Mouse (Mus musculus) intestine, embryonic 16.5 days (tissue): ENCODE data around the gene B3gnt8. TPM values are rescaled to one million over a fixed set of nuclear protein-coding genes. Genes with fewer than 3 reads are reported as not detected.
A peak's percentile ranks its signal among the peaks of the same experiment; 100 is the strongest.

Experiments used
- ATAC-seq: fragments of 200-750 bp; cut with Nextera tagmentation; 2 replicates; pipeline ENCODE4 v1.8.0; 2017; ENCODE audit warnings: moderate TSS enrichment, moderate library complexity
- H3K27ac ChIP-seq: fragments of 300-500 bp; sonication (generic); 2 replicates; pipeline ENCODE4 v1.5.1; 2014; ENCODE audit warnings: mild to moderate bottlenecking, low read length
- H3K27me3 ChIP-seq: fragments of 300-500 bp; sonication (generic); replicated peaks from 2 replicates; pipeline ENCODE4 v1.6.1; 2014; ENCODE audit warnings: low read length, control low read depth, mixed read lengths; ENCODE audit not compliant: control insufficient read depth, insufficient read depth
- H3K36me3 ChIP-seq: fragments of 300-500 bp; sonication (generic); 2 replicates; pipeline ENCODE4 v1.6.1; 2014; ENCODE audit warnings: low read length, control low read depth; ENCODE audit not compliant: control insufficient read depth, insufficient read depth
- H3K4me1 ChIP-seq: fragments of 300-500 bp; sonication (generic); 2 replicates; pipeline ENCODE4 v1.6.1; 2014; ENCODE audit warnings: low read length, control low read depth, mixed read lengths; ENCODE audit not compliant: control insufficient read depth, insufficient read depth
- H3K4me2 ChIP-seq: fragments of 300-500 bp; sonication (generic); 2 replicates; pipeline ENCODE4 v1.6.1; 2014; ENCODE audit warnings: low read depth, low read length, control low read depth
- H3K4me3 ChIP-seq: fragments of 300-500 bp; sonication (generic); 2 replicates; pipeline ENCODE4 v1.5.1; 2014; ENCODE audit warnings: mild to moderate bottlenecking, low read length
- H3K9ac ChIP-seq: fragments of 300-500 bp; sonication (generic); 2 replicates; pipeline ENCODE4 v1.6.1; 2014; ENCODE audit warnings: low read depth, low read length
- H3K9me3 ChIP-seq: fragments of 300-500 bp; sonication (generic); 2 replicates; pipeline ENCODE4 v1.6.1; 2016; ENCODE audit warnings: low read length, control low read depth; ENCODE audit not compliant: control insufficient read depth
- WGBS: fragments of 180-500 bp; shearing (Covaris S2); extraction: QIAGEN DNeasy Blood & Tissue Kit; methylation state at CpG from one replicate; pipeline ENCODE4 v1.1.7; 2014; 5-methylcytosine and 5-hydroxymethylcytosine counted together
- polyA plus RNA-seq: library from polyadenylated mRNA; unstranded; fragments of >200 nt; fragmentation: Nextera tagmentation; extraction: Ambion mirVana; gene quantifications from 2 replicates; pipeline ENCODE4 v1.2.1, GENCODE M21; 2015

Gene B3gnt8
- polyA plus RNA-seq, 1 experiment from 2014 or later, result 6.8 TPM

DNA sequence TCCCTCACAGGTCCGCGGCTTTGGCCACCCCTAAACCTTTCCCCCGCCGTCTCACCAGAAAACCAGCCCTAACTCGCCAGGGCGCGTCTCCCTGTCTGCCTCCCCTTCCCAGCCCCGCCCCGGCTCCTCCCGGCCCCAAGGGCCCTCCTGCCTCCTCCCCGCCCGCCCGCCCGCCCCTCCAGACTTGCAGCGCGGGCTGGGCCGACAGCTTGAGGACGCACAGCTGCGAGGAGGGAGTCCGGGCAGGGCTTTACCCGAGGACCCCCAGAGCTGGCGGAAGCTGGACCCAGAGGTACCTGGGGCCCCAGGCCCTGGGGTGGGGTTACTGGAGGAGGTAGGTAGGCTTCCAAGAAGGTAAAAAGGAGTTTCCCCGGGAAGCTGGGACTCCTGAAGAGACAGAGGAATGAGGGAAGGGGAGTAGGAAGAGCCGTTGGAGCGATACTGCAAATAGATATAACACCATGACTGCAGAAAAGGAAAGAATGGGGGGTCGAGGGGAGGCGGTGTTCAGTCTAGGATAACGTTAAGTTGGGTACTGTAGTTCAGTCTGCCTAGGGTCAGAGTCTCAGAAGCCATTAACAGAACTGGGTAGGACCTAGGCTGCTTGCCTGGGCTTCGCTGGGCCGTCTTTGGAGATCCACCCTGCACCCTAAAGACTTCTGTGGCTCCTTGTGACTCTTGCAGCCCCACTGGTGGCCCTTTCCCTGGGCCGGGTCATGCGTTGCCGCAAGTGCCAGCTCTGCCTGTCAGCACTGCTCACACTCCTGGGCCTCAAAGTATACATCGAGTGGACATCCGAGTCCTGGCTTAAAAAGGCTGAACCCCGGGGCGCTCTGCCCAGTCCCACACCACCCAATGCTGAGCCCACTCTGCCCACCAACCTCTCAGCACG lies 1.2 kb downstream of the B3gnt8 start:
- peaks cover 24% of the 10 kb centered on the region for H3K4me1 ChIP-seq
- 21% methylated on average over 33 of the region's 38 CpGs for WGBS
- H3K27me3 ChIP-seq, result no peaks in the 10 kb centered on the region
- H3K9me3 ChIP-seq, result no peaks in the 10 kb centered on the region
- peak overlapping the region; percentile 76 for H3K9ac ChIP-seq
- peak overlapping the region; percentile 70 for H3K27ac ChIP-seq
- peak overlapping the region; percentile 56 for H3K4me3 ChIP-seq
- peak overlapping the region; percentile 90 for H3K4me2 ChIP-seq
- H3K36me3 ChIP-seq, result peaks cover 13% of the 10 kb centered on the region; the same call in 1 of the 2 replicates
- ATAC-seq, result peak; percentile 90

DNA sequence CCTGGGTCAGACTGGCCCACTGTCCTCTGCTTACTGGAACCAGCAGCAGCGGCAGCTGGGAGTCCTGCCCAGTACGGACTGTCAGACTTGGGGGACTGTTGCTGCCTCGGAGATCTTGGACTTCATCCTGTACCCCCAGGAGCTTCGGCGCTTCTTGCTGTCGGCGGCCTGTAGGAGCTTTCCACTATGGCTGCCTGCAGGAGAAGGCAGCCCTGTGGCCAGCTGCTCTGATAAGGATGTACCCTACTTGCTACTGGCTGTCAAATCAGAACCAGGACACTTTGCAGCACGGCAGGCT lies 1.8 kb downstream of the B3gnt8 start:
- Histone ChIP-seq H3K27ac (no peak overlapping the region), H3K4me3 (peak overlapping the region; percentile 56), H3K36me3 (peaks cover 9% of the 10 kb centered on the region; the same call in 1 of the 2 replicates), H3K9ac (peak overlapping the region; percentile 76), H3K4me1 (peaks cover 24% of the 10 kb centered on the region), H3K27me3 (no peaks in the 10 kb centered on the region), H3K9me3 (no peaks in the 10 kb centered on the region), H3K4me2 (peak overlapping the region; percentile 90)
- no peak for ATAC-seq
- WGBS, result 60% methylated on average over 8 of the region's 8 CpGs

DNA sequence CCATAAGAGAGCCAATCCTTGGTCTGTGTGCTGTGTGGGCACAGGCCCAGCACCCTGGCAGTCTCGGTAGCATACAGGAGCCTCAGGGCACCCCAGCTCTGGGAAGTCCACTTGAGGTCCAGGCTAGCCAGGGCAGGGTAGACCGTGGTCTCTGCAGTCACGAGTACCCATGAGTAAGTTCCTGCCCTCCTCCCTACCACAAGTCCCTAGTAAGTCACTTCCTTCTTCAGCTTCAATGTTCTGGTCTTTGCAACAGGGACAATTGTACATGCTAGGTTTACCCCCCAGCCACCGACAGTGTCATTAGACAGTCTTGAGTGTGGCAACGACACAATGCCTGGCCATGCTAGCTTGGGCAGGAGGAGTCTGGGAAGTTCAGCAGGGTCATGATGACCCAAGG lies 6.2 kb downstream of the B3gnt8 start:
- Histone ChIP-seq H3K36me3 (peaks cover 3% of the 10 kb centered on the region; the same call in 1 of the 2 replicates), H3K4me3 (no peak overlapping the region), H3K4me1 (peaks cover 9% of the 10 kb centered on the region; the same call in 1 of the 2 replicates), H3K27ac (no peak overlapping the region), H3K9ac (no peak overlapping the region), H3K9me3 (no peaks in the 10 kb centered on the region), H3K27me3 (no peaks in the 10 kb centered on the region), H3K4me2 (no peak overlapping the region)
- ATAC-seq, result no peak
- WGBS, result 88% methylated on average over 5 of the region's 5 CpGs

DNA sequence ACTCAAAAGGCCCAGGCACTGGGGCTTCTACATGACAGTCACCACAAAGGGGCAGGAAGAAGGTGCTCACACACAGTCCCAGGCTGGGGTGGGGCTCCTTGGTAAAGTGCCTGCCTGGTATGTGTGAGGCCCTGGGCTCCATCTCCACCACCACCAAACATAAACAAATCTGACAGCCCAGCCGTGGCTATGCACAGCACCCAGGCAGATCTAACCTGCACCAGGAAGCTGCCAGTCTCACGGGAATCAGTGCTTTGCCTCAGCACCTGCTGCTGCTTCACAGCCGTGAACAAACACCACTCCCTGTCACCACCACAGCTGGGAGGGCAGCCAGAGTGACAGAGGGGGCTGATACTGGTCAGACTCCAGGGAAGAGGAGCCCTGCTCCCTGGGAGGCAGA lies 9.9 kb downstream of the B3gnt8 start:
- Histone ChIP-seq H3K27ac (no peak overlapping the region), H3K4me1 (no peaks in the 10 kb centered on the region), H3K9ac (no peak overlapping the region), H3K4me2 (no peak overlapping the region), H3K4me3 (no peak overlapping the region), H3K9me3 (no peaks in the 10 kb centered on the region), H3K27me3 (no peaks in the 10 kb centered on the region), H3K36me3 (peaks cover 3% of the 10 kb centered on the region; the same call in 1 of the 2 replicates)
- ATAC-seq, result peak; percentile 48; the same call in 1 of the 2 replicates
- WGBS, result 37% methylated on average over 3 of the region's 3 CpGs

DNA sequence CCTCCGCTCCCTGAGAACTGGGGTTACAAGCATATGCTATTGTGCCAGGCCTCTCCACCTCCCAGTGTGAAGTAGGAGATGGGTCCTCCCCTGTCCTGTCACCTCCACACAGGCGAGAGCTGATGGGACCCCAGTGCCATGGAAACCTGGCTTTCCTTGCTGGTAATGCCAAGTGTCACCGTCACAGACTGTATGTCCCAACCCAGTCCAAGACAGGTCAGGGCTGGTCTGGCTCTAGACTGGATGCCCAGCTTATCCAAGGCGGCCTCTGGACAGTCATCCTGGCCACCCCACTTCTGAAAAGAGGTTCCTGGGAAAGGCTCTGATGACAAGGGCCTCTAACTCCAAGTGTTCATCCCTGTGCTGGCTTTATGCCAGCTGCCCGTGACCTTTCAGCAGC lies 10.6 kb downstream of the B3gnt8 start:
- H3K27me3 ChIP-seq, result no peaks in the 10 kb centered on the region
- no peak for ATAC-seq
- H3K9ac ChIP-seq, result no peak overlapping the region
- no peak overlapping the region for H3K27ac ChIP-seq
- H3K4me1 ChIP-seq, result no peaks in the 10 kb centered on the region
- no peak overlapping the region for H3K4me2 ChIP-seq
- H3K36me3 ChIP-seq, result peaks cover 3% of the 10 kb centered on the region; the same call in 1 of the 2 replicates
- H3K4me3 ChIP-seq, result no peak overlapping the region
- no peaks in the 10 kb centered on the region for H3K9me3 ChIP-seq
- WGBS, result 92% methylated on average over 5 of the region's 5 CpGs

DNA sequence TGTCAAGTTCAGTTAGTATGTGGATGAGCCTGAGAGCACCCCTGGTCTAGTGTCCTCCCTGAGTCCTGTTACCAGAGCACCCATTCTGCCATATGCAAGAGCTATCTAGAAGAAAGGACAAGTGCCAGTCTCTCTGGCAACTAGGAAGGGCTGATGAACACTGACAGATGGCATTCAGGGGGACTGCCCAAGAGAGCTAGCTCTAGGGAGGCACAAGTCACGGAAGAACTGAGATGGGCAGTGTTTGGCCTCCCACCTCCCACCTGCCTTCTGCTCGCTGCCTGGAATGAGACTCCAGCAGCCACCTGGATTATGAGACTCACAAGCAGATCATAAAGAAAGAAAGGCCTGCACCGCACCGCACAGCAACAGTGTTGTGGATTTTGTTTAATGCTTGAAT lies 13.3 kb downstream of the B3gnt8 start:
- Histone ChIP-seq H3K36me3 (peaks cover 3% of the 10 kb centered on the region; the same call in 1 of the 2 replicates), H3K27me3 (no peaks in the 10 kb centered on the region), H3K27ac (no peak overlapping the region), H3K9me3 (no peaks in the 10 kb centered on the region), H3K4me1 (no peaks in the 10 kb centered on the region), H3K4me2 (no peak overlapping the region), H3K9ac (no peak overlapping the region), H3K4me3 (no peak overlapping the region)
- ATAC-seq, result no peak
- 90% methylated on average over 4 of the region's 4 CpGs for WGBS

DNA sequence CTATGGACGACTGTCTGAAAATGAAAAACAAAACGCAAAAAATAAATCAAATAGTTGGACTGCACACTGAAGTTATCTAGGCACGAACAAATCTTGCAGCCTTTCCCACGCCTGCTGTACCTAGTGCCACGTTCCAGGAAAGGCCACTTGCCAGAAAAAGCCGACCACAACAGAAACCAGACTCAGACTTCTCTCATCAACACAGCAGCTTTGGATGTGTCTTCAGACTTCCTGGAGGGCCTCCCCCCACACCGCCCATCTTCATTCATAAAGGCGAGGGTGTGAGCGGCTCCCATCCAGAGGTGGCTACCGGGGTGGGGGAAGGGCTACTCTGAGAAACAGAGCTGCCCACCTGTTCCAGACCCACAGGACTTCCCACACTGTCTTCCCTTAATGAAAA lies 17.7 kb downstream of the B3gnt8 start:
- Histone ChIP-seq H3K27ac (no peak overlapping the region), H3K9ac (no peak overlapping the region), H3K4me3 (no peak overlapping the region), H3K9me3 (no peaks in the 10 kb centered on the region), H3K4me2 (no peak overlapping the region), H3K36me3 (no peaks in the 10 kb centered on the region), H3K4me1 (no peaks in the 10 kb centered on the region), H3K27me3 (no peaks in the 10 kb centered on the region)
- WGBS, result 84% methylated on average over 10 of the region's 10 CpGs
- ATAC-seq, result no peak

DNA sequence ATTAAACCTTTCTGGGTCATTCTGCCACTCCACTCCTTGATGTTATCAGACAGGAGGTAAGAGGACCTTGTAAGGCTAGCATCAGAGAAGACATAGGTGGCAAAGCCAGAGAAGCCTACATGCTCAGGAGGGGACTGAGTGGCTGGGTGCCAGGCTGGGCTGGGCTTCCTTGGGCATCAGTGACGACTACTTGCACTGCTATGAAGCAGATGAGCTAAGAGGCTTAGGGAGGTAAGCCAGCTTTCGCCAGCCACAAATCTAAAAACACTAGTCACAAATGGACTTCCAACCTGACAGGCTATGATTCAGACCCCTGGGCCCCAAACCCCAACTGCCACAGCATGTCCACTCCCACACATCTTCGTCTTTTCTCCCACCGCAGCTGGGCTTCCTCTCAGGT lies 18.2 kb downstream of the B3gnt8 start:
- no peaks in the 10 kb centered on the region for H3K4me1 ChIP-seq
- no peak overlapping the region for H3K4me3 ChIP-seq
- no peak overlapping the region for H3K27ac ChIP-seq
- 85% methylated on average over 4 of the region's 4 CpGs for WGBS
- no peak overlapping the region for H3K9ac ChIP-seq
- no peaks in the 10 kb centered on the region for H3K9me3 ChIP-seq
- no peaks in the 10 kb centered on the region for H3K36me3 ChIP-seq
- no peaks in the 10 kb centered on the region for H3K27me3 ChIP-seq
- no peak for ATAC-seq
- H3K4me2 ChIP-seq, result no peak overlapping the region

DNA sequence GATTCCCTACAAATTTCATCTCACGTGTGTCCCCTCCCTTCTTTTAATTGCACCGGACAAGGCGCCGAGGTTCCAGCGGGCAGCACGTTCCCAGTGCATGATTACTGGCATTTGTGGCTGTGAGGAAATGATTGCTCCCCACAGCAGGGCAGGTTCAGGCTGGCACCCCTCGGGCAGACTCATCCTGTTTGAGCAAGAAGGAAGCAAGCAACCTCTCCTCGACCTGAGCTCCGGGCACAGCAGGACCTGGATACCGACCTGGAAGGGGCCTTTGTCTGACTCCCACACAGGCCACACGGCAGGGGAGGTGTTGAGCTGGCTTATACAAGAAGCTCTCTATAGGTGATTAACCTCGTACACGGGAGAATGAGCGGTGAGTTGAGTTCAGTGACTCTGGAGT lies 18.6 kb downstream of the B3gnt8 start:
- 68% methylated on average over 14 of the region's 14 CpGs for WGBS
- Histone ChIP-seq H3K27me3 (no peaks in the 10 kb centered on the region), H3K4me3 (no peak overlapping the region), H3K27ac (no peak overlapping the region), H3K9me3 (no peaks in the 10 kb centered on the region), H3K36me3 (no peaks in the 10 kb centered on the region), H3K9ac (no peak overlapping the region; the same call in 1 of the 2 replicates), H3K4me1 (no peaks in the 10 kb centered on the region), H3K4me2 (no peak overlapping the region)
- ATAC-seq, result no peak
